Mouse (Mus musculus) cerebellum, adult 9-10 months (tissue): ENCODE results near the gene Atg4b.

ENCODE experiments used
- DNase-seq: peaks from one replicate; pipeline ENCODE4 v3.0.0; 2022

Atg4b gene

DNA sequence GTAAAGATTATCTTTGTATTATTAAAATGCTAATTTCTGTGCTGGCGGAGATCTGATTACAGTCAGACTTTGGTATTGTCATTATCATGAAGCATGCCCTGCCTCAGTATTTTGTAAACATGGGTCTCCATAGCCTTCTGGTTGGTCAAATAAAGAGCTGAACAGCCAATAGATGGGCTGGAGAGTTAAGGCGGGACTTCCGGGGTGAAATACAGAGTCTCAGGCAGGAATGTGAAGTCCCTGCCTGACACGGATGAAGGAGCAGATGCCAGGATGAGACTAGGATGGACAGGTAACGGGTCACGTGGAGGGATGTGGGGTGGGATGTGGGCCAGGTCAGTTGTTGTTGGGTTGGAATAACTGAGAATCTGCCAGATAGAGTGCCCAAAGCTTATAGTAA lies at the start of gene Atg4b:
Gene Atg4b (plus strand): TSS at position 211 of the 400 bp plus-strand sequence.
- peak; percentile 28 for DNase-seq

DNA sequence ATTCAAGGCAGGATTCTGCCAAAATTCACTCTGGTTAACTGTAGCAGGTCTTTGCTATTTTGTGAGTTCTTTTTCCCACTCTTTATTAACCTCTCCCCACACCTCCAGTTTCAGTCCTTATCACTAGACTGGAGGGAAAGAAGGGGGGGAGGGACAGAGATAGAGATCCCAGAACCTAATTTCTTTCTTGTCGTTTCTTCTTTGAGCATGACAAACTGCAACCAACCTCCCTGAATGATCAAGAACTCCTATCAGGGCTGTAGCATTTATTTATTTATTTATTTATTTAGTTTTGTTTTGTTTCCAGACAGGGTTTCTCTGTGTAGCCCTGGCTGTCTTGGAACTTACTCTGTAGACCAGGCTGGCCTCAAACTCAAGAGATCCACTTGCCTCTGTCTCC lies 49.2 kb upstream of the Atg4b start:
- no peak for DNase-seq

DNA sequence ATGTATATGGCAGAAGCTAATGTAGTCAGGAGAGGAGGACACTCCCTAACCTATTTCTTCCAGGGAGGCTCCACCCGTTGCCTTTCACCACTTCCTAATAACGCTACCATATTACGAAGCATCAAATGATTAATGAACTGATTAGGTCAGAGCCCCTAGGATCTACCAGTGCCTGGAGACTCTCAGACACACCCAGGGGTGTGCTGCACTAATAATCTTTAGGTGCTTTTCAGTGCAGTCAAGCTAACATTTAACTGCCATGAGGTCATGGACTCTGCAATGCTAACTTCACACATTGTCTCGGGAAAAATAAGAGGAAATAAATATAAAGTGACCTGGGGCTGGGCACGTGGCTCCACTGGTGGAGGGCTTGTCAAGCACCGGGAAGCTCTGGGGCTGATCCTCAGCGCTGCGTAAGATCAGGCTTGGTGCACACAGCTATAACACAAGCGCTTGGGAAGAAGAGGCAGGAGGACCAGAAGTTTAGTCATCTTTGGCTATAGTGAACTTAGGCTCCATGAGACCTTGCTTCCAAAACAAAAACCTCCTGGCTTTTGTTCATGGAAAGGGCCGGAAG lies 47.7 kb upstream of the Atg4b start:
- no peak for DNase-seq

DNA sequence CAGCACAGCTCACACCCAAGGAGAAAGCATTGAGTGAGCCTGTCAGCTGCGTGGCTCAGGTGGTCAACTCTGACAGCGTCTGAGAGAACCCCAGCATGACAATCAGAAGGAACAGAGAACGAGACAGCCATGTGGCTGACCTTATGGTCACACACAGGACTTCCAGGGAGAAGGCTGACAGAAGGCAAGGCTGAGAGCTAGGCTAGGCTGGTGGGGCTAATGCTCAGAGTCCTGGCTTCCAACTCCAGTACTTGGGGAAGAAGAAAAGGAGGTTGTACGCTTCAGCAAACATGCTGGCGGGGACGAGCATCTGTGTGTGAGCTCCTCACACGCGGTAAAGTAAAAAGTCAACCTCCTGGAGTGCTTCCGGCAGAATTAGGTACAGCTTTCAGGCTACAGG lies 47.0 kb upstream of the Atg4b start:
- no peak for DNase-seq

DNA sequence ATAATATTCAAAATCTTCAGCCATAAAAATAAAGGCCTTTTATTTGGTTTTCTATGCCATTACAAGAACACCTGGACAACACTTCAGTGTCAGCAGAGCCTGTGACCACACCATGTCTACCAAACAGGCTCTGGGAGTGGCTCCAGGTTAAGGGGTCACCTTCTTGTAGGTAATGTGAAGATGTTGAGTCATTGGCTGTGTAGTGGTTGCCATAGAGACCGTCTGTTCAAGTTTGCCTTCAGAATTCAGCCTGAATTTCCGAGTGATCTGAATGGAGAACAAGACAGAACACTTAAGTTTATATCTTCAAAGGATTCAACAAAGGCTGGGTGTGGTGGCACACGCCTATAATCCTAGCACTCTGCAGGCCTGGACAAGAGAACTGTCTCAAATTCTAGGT lies 45.9 kb upstream of the Atg4b start:
- no peak for DNase-seq

DNA sequence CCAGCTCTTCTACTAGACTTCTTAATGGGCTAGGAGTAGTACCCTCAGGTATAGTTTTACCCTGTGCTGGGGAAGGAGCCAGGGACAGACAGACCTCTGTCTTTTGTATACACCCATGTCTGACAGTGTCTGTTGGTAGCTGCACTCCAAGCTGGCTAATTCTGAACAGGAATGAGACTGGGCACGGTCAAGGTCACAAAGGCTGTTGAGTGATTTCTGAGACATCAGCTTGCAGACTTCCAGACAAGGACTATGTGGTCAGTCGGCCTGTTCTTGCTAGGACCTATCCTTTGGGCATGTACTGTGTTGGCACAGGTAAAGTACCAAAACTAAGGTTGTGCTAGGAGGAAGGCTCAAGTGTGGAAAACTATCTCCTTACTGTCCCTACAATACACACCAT lies 35.1 kb upstream of the Atg4b start:
- no peak for DNase-seq

DNA sequence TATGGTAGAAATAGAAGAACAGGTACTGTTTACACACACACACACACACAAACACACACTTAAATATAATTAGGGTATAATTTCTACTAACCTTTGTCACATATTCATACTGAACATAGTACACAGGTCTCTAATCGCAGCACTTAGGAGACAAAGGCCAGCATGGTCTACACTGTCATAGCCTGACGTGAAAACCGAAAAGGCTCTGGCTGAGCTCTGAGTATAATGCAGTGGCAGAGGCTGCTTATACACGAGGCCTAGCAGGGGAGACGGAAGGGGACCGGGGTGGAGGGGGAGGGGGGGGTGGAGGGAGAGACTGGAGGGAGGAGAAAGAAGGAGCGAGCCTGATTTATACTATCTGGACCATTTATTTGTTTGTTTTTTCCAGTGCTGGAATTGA lies 29.7 kb upstream of the Atg4b start:
- DNase-seq: no peak

DNA sequence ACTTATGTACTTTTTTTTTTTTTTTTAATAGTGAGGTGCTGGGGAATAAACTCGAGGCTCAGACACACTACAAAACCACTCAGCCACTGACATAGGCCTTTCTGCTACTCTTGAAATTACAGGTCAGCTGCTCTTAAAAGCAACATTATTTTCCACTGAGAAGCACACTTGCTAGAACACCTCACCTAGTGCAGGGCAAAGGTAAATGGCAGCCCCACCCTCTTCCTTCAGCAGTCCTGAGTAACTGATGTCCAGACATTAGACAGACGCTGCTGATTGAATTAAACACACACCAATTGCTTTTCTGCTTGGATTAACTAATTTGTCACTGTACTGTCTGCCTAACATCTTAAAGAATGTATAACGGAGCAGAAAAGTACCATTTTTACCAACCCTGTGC lies 26.7 kb upstream of the Atg4b start:
- no peak for DNase-seq

DNA sequence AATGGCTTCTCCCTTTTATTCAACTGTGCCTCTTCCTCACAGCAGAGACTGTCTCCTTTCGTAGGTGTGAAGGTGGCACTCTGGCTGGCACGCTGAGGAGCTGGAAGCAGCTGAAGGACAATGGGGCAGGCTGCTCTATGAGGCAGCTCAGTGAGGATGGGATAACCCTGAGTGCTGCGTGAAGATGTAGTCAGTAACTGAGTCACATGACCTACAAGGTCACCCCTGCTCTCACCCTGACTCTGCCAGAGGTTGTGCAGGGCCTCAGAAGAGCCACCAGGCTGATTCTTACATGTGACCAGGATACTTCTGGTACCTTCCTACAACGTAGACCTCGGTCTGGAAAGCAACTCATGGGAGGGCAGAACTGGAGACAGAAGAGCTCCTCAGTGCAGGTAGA lies 25.6 kb upstream of the Atg4b start:
- no peak for DNase-seq

DNA sequence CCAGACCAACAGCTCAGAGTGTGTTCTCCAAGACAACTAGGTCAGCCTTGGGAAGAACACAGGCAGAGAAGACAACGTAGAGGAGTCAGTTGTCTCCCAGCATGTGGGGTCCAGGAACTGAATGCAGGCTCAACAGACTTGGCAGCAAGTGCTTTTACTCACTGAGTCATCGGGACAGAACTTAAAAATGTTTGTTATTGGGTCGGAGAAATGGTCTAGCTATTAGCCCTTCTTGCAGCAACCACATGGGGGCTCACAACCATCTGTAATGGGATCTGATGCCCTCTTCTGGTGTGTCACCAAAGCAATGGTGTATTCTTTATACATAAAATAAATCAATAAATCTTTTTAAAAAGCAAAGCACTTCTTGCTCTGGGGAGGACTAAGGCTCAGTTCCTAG lies 25.2 kb upstream of the Atg4b start:
- no peak for DNase-seq

DNA sequence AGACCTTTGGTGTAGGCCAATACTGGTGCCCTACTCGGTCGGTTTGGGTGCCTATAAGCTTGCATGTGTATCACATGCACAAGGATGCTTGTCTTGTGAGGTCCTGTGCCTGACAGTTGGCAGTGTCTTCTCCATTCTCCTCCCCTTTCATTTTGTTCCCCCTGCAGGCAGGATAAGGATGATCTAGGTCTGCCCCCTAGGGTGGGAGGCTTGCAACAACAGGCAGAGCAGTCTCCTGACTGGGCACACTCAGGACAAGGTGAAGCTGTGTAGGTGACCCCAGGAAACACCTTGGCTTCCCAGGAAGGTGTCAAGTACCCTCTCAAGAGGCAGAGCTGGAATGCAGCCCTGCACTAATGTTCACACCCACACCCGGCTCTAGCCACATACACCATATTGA lies 24.3 kb upstream of the Atg4b start:
- DNase-seq: peak; percentile 36

DNA sequence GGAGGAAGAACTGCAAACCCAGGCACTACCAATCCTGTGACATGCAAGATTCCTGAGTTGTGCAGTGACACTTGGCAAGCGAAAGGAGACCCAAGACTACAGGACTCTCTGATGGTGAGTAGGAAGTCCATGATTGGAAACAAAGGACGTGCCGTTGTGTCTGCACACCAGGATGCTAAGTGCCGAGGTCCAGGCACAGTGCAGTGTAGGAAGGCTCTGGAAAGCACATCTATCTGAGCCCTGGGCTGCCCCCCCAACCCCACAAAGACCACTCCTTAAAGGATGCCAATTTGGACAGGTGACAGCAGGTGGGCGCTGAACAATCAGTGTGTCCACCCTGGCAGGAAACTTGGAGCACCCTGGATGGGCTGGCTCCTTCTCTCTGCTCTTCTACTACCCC lies 20.2 kb upstream of the Atg4b start:
- DNase-seq: peak; percentile 37

DNA sequence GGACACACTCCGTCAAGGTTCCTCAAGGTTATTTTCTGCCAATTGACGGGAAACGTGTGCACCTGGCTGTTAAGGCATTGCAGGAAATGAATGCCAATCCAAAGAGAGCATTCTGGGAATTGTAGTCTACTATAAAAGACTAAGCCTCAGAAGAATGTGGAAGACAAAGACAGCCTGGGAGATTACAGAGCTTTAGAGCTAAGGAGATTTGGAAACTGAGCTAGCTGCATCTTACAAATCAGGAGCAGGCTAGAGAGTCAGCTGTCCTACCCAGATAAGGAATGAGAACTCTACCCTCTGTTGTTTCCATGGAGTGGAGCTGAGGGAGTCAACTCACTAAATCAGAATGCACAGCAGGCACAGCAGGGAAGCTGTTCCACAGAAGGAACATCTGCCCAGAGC lies 19.4 kb upstream of the Atg4b start:
- DNase-seq: peak; percentile 68

DNA sequence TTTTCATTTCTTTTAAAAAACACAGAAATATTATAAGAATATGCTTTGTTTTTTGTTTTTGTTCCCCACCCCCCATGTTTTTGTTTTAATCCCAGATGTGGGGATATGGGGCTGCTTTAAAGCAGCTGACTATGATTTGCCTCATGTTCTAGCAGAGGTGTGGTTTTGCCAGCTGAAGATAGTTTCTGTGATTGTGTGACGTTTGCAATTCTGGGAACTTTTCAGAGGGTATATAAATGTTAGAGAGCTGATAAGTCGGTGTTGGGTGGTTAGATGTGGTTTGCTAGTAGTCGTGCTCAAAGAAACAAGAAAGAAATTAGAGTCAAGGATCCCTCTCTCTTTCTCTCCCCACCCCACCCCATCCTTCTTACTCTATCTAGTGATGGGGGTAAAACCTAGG lies 15.4 kb upstream of the Atg4b start:
- DNase-seq: no peak

DNA sequence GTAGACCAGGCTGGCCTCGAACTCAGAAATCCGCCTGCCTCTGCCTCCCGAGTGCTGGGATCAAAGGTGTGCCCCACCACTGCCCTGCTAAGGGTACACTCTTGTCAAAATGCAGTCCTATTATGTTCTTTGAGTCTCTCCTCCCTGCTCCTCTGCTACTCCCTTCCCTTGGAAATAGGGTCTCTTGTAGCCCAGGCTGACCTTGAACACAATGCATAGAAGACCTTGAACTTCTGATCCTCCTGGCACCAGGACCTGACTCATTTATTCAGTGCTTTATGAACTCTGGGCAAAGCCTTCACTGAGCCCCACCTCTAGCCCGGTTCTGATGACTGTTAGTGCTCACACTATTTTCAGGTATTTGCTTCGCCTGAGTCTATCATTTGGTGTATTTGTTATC lies 13.6 kb upstream of the Atg4b start:
- DNase-seq: no peak

DNA sequence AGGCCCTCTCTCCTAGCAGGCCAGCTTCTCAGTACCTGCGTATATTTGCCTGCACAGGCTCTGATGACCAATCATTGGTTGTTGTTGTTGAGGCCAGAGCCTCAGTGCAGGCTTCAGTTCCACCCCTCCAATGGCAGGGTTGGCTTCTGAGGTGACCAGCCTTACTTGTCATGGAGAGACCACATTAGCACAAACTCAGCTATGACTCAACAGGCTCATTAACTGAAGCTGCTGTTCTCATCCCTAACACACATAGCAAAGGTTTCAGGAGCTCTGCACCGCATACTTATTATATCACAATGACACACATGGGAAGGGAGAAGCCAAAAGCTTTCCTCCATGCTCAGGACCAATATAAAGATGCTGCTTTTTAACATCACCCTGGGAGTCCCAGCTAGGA lies 10.6 kb upstream of the Atg4b start:
- no peak for DNase-seq

DNA sequence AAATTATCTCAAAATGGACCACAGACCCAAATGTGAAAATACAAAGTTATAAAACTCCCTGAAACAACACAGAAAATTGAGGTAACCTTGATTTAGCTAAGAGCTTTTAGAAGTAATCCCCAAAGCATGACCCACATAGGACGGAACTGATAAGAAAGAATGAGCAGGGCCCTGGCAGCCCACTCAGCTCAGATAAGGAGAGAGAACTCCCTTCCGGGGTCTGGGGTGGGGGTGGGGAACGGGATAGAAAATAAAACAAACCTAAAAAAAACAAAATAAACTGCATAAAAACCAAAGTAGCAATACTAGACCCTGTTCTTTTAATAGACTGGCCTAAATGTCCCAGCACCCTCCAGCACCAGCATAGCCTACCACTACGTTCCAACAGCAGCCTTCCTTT lies 9.3 kb upstream of the Atg4b start:
- DNase-seq: no peak

DNA sequence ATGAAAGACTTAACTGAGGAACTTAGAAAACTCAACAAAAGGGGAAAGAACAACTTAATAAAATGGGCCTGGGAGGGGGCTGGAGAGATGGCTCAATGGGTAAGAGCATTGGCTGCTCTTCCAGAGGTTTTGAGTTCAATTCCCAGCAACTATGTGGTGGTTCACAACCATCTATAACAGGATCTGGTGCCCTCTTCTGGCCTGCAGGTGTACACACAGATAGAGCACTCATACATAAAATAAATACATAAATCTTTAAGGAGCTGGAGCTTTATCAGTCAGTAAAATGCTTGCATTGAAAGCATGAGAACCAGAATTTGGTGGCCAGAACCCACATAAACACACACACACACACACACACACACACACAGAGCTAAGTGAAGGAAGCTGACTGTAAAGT lies 8.4 kb upstream of the Atg4b start:
- DNase-seq: no peak

DNA sequence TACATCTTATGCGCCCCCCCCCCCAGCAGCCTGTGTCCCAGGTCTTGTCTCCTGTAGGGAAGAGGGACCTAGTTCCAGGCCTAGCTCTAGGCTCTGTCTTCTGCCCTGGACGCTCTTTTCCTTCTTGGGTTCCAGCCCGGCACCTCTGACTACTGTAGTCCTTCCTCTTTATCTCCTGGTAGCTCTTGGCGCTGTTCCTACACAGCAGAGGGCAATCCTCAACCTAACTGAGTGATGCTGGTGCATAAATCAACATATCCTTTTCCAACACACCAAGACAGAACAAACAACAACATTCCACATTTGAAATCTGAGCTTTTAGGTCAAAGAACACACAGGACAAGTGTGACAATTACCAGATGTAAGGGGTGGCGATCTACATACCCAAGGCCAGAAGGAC lies 5.1 kb upstream of the Atg4b start:
- DNase-seq: no peak

DNA sequence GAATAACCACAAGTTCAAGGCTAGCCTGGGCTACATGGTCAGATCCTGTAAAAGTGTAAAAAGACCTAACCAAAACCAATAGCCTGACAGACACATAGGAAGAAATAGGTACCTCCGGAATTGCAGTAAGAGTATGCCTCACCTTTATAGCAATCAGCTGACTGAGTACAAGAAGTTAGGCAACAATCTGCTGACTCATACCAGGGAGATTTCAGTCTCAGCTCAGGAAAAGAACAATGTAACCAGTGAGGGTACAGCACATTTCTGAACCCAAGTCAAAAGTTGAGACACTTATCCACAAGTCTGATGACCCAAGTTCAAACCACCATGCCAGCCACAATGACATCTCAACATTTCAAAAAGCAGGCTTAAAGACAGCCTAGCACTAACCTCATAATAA lies 2.8 kb upstream of the Atg4b start:
- DNase-seq: no peak

DNA sequence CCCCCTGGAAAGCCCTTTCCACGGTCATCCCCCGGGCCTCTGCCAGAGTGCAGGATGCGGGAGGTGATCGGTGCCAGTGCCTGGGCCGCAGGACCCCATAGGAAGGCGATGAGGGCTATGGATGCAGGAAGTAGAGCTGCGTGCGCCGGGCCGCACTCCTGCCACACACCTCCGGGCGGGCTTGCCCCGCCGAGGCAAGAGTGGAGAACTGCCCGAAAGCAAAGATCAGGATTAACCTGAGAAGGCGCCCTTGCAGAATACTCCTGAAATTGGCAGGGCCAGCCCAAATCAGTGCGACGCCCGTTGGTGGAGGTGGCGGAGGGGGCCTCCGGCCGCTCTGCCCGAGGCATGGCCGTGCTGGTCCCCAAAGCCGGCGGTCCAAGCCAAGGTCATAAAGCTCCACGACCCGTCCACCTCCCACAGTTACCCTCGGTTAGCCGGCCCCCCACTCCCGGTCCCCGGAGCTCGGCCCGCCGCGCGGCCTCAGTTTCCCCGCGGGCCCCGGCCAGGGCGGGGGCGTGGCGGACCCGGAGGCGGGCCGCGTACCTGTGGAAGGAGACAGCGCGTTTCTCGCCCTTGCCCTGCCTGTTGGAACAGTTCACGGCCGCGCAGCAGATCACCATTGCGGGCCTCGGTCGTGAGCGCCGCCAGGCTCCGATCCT lies 2.7 kb downstream of the Atg4b start:
- peak; percentile 65 for DNase-seq

DNA sequence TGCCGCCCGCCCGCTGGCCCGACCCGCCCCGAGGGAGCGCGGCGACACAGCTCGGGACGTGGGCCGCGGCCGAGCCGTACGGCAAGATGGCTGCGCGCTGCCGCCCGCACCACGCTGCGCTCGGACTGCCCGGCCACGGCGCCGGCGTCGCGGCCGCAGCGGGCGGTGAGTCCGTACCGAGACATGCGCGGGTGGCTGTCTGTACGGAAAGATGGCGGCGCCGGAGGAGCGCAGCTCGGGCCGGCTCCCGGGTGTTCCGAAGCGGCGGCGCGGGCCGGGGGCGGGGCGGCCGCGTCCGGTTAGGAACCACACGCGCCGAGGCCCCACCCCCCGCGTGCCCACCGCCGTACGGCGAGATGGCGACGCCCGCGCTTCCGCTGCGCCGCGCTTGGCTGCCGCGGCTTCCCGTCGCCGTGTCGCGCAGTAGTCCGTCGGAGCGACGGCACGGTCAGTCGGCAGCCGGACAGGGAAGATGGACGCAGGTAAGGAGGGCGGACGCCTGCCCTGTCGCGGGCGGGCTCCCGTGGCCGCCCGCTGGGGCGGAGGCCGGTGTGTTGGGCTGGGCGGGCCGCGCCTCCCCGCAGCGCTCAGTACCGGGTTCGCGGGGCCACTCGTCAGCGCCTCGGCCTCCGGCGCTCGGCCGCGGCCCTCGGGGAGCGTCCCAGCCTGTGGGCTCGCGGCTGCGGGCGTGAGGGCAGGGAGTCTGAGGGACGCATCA lies 3.4 kb downstream of the Atg4b start, which contains the start of gene Thap4:
Gene Thap4 (minus strand): TSS at position 292 of the 718 bp plus-strand sequence.
- peak; percentile 93 for DNase-seq

DNA sequence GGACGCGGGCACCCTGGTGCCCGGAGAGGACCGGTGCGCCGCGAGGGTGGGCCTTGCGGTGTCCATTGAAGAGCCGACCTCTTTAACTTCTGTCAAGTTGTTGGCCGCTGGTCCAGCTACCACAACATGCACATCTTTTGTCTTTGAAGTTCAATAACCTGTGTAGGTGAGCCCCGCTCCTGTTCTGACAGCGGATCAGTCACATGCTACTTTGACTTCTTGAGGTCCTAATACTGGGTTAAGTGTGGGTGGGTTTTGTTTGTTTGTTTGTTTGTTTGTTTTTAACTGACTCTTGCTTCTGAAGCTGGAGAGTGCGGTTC lies 4.0 kb downstream of the Atg4b start:
- DNase-seq: no peak

DNA sequence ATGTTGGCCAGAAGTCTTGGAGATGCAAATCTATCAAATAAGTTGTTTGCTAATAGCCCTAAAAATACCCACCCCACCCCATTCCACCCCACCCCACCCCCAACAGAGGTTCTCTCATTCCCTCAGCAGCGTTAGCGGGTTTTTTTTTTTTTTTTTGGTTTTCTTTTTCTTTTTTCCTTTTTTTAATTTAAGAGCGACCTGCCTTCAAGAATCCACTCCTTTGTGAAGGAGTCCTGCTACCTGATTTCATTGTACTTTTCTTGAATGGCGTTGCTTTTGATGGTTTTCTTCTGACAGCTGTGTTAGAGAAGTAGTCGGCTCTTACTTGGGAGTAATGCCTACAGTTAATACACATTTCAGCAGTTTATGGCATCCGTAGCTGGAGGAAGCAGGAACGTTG lies 4.3 kb downstream of the Atg4b start:
- no peak for DNase-seq

DNA sequence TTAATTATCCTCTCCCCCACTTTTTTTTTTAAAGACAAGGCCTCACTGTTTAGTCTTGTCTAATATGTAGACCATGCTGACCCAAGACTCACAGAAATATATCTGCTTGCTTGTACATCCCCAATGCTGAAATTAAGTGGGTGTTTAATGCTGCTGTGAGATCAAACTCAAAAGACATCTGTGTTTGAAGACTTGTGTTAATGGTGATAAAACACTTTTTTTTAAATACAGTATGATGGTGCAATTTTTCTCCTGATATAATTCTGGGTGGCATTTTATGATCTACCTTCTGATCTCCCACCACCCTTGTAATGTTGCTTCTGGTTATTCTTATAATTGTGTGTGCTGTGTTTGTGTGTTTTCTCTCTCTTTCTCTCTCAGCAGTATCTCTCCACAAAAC lies 4.9 kb downstream of the Atg4b start:
- DNase-seq: peak; percentile 20
